Mouse (Mus musculus) ovary, adult 18-20 months (tissue): ENCODE results near the gene Slc10a4.

ENCODE experiments used
- DNase-seq: peaks from one replicate; pipeline ENCODE4 v3.0.0; 2022; ENCODE audit warnings: low spot score, mixed read lengths

Gene Slc10a4

GRCm38 (mm10) chr5:73014745-73015144, 8.1 kb downstream of the Slc10a4 start:
- no peak for DNase-seq

- no peak for DNase-seq
These were observed 17.1 kb downstream of the Slc10a4 start for GRCm38 (mm10) chr5:73023801-73024200.

- DNase-seq: no peak
These were observed 22.0 kb downstream of the Slc10a4 start for GRCm38 (mm10) chr5:73028646-73029045.

GRCm38 (mm10) chr5:73032481-73032880, 25.8 kb downstream of the Slc10a4 start:
- no peak for DNase-seq

- no peak for DNase-seq
These were observed 37.4 kb downstream of the Slc10a4 start for GRCm38 (mm10) chr5:73044055-73044454.

GRCm38 (mm10) chr5:73047651-73048245, 41.1 kb downstream of the Slc10a4 start:
- no peak for DNase-seq

- no peak for DNase-seq
These were observed 47.2 kb downstream of the Slc10a4 start for GRCm38 (mm10) chr5:73053933-73054332.

- DNase-seq: no peak
These were observed 49.8 kb downstream of the Slc10a4 start for GRCm38 (mm10) chr5:73056457-73056856.

GRCm38 (mm10) chr5:73056937-73057336, 50.3 kb downstream of the Slc10a4 start:
- DNase-seq: no peak

GRCm38 (mm10) chr5:73061506-73062155, 54.9 kb downstream of the Slc10a4 start:
- no peak for DNase-seq
